Comparison of ENCODE assay signal across 35 mouse cellular contexts in the genomic region with DNA sequence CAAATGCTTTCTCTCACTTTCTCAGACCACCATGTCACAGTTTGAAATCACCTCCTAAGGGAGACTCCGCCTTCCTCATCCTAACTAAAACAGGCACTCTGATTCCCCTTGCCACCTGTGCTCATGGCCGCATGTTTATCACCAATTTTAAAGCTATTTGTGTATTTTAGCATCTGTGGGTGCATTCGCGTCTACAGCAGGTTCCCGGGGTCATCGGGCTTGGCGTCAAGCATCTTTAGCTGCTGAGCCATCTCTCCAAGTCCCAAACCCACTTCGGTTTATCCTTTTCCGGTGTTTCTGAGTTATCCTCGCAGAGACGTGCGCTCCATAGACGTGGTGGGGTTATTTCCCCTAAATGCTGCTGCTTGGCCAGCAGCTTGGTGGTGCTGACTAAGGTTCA.
"Had no signal": no experiment of that assay in that cellular context is flagged by ENCODE, and none has a peak within 500 bp of the region (broad histone marks: within the 10 kb centered on the region; RNA-seq: fewer than 3 reads in every experiment).

No protein-coding gene starts in this region.

- ATAC-seq: hindbrain, embryonic 16.5 days; hindbrain, postnatal 0 days; inflammation-experienced regulatory T-cells, adult 6 months; intestine, embryonic 15.5 days; intestine, embryonic 16.5 days; intestine, postnatal 0 days had no signal

- H3K27me3 ChIP-seq: heart, embryonic 13.5 days; heart, embryonic 15.5 days; hindbrain, embryonic 12.5 days; hindbrain, embryonic 13.5 days; hindbrain, embryonic 15.5 days; intestine, embryonic 15.5 days; kidney, embryonic 15.5 days had no signal

- H3K36me3 ChIP-seq: heart, embryonic 10.5 days; heart, embryonic 12.5 days; heart, embryonic 13.5 days; heart, embryonic 15.5 days; hindbrain, embryonic 10.5 days; hindbrain, embryonic 12.5 days; hindbrain, embryonic 13.5 days; hindbrain, embryonic 15.5 days; intestine, embryonic 15.5 days; kidney, embryonic 15.5 days had no signal

- H3K9me3 ChIP-seq: heart, embryonic 10.5 days; heart, embryonic 12.5 days; heart, embryonic 13.5 days; heart, embryonic 15.5 days; hindbrain, embryonic 10.5 days; hindbrain, embryonic 12.5 days; hindbrain, embryonic 13.5 days; hindbrain, embryonic 15.5 days; intestine, embryonic 15.5 days; kidney, embryonic 15.5 days had no signal

- H3K4me3 ChIP-seq: heart, embryonic 10.5 days; heart, embryonic 12.5 days; heart, embryonic 13.5 days; heart, embryonic 15.5 days; hindbrain, embryonic 10.5 days; hindbrain, embryonic 12.5 days; hindbrain, embryonic 13.5 days; hindbrain, embryonic 15.5 days; intestine, embryonic 15.5 days; kidney, embryonic 15.5 days; layer of hippocampus, adult 2 months had no signal

- DNase-seq: heart, postnatal 10 days; heart, postnatal 14 days; heart, postnatal 36 days; heart, postnatal 4 days; kidney, adult 11 months; kidney, adult 18-20 months; kidney, adult 2 months; kidney, adult 8-10 months; kidney, adult 9 months; kidney, postnatal 10 days; kidney, postnatal 14 days; kidney, postnatal 25 days; kidney, postnatal 36 days; kidney, postnatal 4 days; layer of hippocampus, adult 9-11 months; layer of hippocampus, postnatal 36 days had no signal

- H3K9ac ChIP-seq: heart, embryonic 12.5 days; heart, embryonic 13.5 days; heart, embryonic 15.5 days; hindbrain, embryonic 12.5 days; hindbrain, embryonic 13.5 days; hindbrain, embryonic 14.5 days; hindbrain, embryonic 15.5 days; intestine, embryonic 15.5 days; kidney, embryonic 15.5 days had no signal

- H3K27ac ChIP-seq: heart, embryonic 10.5 days; heart, embryonic 13.5 days; heart, embryonic 15.5 days; hindbrain, embryonic 10.5 days; hindbrain, embryonic 12.5 days; hindbrain, embryonic 13.5 days; hindbrain, embryonic 14.5 days; hindbrain, embryonic 15.5 days; hindbrain, postnatal 0 days; intestine, embryonic 15.5 days; kidney, embryonic 15.5 days; kidney, postnatal 0 days; layer of hippocampus, adult 2 months had no signal

- H3K4me1 ChIP-seq: hindbrain, embryonic 12.5 days; hindbrain, embryonic 13.5 days; hindbrain, embryonic 15.5 days; intestine, embryonic 15.5 days; kidney, embryonic 15.5 days had no signal

- H3K4me2 ChIP-seq: heart, embryonic 11.5 days; heart, embryonic 12.5 days; heart, embryonic 13.5 days; heart, embryonic 15.5 days; hindbrain, embryonic 12.5 days; hindbrain, embryonic 13.5 days; hindbrain, embryonic 14.5 days; hindbrain, embryonic 15.5 days; intestine, embryonic 15.5 days; kidney, embryonic 15.5 days had no signal
